Mouse (Mus musculus): ENCODE measurements at regions not wholly inside any gene's neighbourhood (a gene's known extent, or its start where the extent isn't known, plus 50 kb on each side); places are given as distances from the start of the nearest gene placed in this dataset.

DNA sequence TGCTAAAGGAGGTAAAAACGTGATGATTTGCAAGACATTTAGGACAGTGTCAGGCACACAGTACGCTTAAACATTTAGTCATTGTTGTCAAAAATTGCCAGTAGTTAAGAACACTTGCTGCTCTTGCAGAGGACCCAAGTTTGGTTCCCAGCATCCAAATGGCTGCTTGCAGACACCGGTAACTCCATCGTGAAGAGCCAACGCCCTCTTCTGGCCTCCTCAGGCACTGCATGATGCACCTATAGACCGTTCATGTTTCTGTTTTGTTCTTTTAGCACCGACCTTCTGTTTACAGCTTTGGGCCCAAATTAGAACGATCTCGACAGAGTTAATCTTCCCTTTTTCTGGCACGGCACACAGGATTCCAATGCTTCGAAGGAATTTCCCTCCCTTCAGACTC lies 76.4 kb upstream of the Fer start:
- ATAC-seq (replicated peaks; ENCODE audit: low read depth, poor library complexity, severe bottlenecking), result no peak

DNA sequence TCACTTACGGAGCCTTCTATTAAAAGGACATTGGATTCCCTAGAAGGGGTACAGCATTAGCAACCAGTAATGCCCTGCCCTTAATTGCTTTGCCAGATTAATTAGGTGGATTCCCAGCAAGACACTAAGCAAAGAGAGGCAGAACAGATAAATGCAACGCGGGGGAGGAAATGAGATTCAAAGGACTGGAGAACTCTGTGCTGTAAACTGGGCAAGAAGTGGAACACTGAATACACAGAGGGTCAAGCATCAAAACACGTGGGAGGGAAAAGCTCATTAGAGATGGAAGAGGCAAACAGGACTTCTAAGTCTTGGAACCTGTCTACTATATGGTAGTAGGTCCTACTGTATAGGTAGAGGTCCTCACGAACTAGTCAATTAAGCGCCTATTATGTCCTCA lies 68.5 kb upstream of the Fer start:
- ATAC-seq (replicated peaks; ENCODE audit: low read depth, poor library complexity, severe bottlenecking), result no peak

DNA sequence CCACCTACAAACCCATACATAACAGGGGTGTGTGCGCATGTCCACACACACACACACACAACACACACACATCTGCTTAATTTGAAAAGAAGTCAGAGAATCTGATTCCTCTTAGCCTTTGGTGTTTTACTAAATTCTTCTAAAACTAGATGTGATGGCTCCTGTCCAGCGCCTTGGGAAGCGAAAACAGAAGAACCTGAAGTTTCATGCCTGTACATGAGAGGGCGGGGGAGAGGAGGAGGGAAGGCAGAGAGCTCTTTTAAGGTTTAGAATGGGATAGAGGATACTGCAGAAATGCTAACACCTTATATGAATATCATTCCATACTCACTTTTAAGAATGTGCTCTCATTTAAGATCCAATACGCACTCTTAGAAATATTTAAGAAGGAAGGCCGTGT lies 64.5 kb upstream of the Fer start:
- ATAC-seq (replicated peaks; ENCODE audit: low read depth, poor library complexity, severe bottlenecking), result no peak

DNA sequence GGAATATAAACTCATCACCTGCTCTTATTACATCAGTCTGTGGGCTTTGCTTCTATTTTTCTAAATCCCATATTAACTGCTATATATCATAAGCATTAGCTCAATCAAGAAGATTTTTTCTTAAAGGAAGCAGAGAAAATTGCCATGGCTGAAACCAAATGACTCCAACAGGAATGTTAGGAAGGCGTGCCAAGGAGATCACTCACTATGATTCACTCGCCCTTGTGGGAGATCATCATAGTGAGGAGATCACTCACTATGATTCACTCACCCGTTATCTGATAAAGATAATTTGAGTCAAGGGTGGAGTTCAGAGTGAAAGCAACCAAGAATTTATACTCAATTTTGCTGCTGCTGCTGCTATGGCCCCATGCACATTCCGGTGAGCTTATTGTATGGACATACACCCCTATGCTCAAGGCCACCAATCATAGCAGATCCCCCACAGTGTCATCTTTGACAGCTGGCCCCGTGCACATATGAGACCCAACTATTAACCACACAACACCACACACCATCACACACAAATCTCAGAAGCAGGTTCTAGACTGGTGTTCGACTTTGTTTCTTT lies 63.8 kb upstream of the Fer start:
- no peak for ATAC-seq (replicated peaks; ENCODE audit: low read depth, poor library complexity, severe bottlenecking)

GRCm38 (mm10) chr17:63801411-63801810 lies 61.5 kb upstream of the Fer start:
- no peak for ATAC-seq (replicated peaks; ENCODE audit: low read depth, poor library complexity, severe bottlenecking)

DNA sequence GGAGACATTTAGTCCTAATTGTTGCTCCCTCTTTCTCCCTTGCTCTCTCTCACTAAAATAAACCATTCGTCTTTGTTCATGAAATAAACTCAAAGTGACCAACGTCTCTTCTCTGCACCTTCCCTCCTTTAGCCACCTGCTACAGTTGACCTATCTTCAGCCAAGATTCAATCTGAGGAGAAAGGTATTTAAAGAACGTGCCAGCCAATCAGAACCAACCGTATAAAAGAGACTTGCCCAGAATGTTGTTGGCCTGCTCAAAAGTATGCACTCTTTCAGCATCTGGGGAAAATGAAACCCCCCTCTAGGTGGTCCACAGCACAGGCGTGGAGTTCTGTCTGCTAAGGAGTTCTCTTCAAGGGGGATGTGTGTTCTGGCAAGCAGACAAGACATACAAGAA lies 60.0 kb upstream of the Fer start:
- no peak for ATAC-seq (replicated peaks; ENCODE audit: low read depth, poor library complexity, severe bottlenecking)

DNA sequence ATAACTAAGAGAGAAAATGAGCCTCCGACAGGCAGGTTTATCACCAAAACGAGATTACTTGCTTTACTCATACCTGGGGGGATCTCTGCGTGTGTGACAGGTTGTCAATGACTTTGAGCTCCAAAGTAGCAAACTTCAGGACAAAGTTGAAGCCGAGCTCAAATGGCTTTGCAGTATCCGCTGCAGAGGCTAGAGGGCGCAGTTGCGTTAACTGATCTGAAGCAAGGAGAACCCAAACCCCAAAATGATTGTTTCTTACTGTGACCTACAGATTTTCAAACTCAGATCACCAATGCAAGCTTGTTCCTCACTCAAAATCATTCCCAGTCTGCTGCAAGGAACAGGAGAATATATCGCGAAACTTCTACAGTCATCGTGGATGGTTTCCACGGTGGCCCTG lies 59.3 kb upstream of the Fer start:
- ATAC-seq (replicated peaks; ENCODE audit: low read depth, poor library complexity, severe bottlenecking), result peak; percentile 94

DNA sequence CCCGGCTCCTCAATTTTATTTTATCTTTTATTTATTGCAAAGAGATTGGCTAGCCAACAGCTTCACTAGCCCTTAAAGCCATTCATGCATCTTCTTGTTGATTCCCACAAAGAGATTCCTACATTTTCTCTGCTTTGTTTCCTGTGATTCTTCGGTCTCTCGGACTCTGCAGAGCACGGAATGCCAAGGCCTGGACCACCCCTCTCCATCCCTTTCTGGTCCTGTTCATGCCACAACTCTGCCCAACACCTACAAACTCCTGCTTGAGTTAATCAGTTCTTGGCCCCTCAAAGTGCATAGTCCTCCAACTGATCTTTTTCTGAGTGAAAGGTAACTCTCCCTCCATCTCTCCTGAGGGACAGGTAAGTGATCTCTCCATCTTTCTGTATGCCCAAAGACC lies 58.4 kb upstream of the Fer start:
- ATAC-seq (replicated peaks; ENCODE audit: low read depth, poor library complexity, severe bottlenecking), result no peak

- ATAC-seq (replicated peaks; ENCODE audit: low read depth, poor library complexity, severe bottlenecking), result no peak
Observed at GRCm38 (mm10) chr17:63806360-63806759, 56.5 kb upstream of the Fer start.

- no peak for ATAC-seq (replicated peaks; ENCODE audit: low read depth, poor library complexity, severe bottlenecking)
Observed at GRCm38 (mm10) chr17:63807590-63808228, 55.2 kb upstream of the Fer start.

- ATAC-seq (replicated peaks; ENCODE audit: low read depth, poor library complexity, severe bottlenecking), result no peak
Observed at GRCm38 (mm10) chr17:63808756-63809155, 54.1 kb upstream of the Fer start.

- no peak for ATAC-seq (replicated peaks; ENCODE audit: low read depth, poor library complexity, severe bottlenecking)
Observed at GRCm38 (mm10) chr17:63811246-63811785, 51.5 kb upstream of the Fer start.

- ATAC-seq (replicated peaks; ENCODE audit: low read depth, poor library complexity, severe bottlenecking), result no peak
Observed at GRCm38 (mm10) chr17:63812586-63812985, 50.3 kb upstream of the Fer start.
